Mouse (Mus musculus): Measurements from ENCODE around the gene March4. TPM values are rescaled to one million over a fixed set of nuclear protein-coding genes. Genes with fewer than 3 reads are reported as not detected.

March4 gene
- polyA plus RNA-seq, 1 experiment from 2014 or later, result 0.12 TPM

- 68% methylated on average over 3 of the region's 3 CpGs for WGBS
- Histone ChIP-seq H3K4me2 (replicated peaks; ENCODE audit: low read depth) (no peak overlapping the region), H3K4me3 (ENCODE audit: low read depth, low read length) (no peak overlapping the region)
Measured at GRCm38 (mm10) chr1:72490801-72491200, 45.9 kb downstream of the March4 start.

DNA sequence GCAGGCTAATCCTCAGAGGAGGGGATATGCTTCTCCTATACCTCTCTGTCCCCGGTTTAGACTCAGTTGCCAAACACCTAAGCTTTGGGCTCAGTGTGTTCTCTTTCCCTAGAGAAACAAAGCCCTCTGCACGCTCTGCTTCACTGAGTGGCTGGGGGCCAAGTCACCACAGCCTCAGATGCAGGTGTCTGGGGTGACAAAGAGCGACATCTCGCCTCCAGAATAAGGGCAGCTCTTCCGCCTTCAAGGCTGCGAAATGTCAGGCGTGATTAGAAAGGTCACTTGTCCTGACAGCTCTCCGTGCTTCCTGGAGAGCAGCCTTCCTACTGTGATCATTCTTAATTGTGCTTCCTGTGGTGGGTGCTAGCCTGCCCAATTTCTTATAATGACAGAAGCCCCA is 46.5 kb downstream of the March4 start:
- Histone ChIP-seq H3K27me3 (replicated peaks; ENCODE audit: control insufficient read depth, insufficient read depth, low read length) (no peaks in the 10 kb centered on the region), H3K9ac (ENCODE audit: low read depth, low read length) (no peak overlapping the region), H3K4me1 (replicated peaks; ENCODE audit: control insufficient read depth, insufficient read depth, low read length) (no peaks in the 10 kb centered on the region), H3K36me3 (ENCODE audit: control insufficient read depth, insufficient read depth) (no peaks in the 10 kb centered on the region), H3K4me3 (ENCODE audit: low read depth, low read length) (no peak overlapping the region), H3K27ac (ENCODE audit: low read depth, low read length) (no peak overlapping the region), H3K9me3 (ENCODE audit: control insufficient read depth) (no peaks in the 10 kb centered on the region), H3K4me2 (replicated peaks; ENCODE audit: low read depth) (no peak overlapping the region)
- ATAC-seq, result no peak
- 15% methylated on average over 8 of the region's 8 CpGs for WGBS
- TF ChIP-seq CTCF (IDR thresholded peaks at IDR 0.05; ENCODE audit: low read depth), result no peak

More at GRCm38 (mm10) chr1:72490801-72491200, 45.9 kb downstream of the March4 start:
- Histone ChIP-seq H3K27me3 (replicated peaks; ENCODE audit: control insufficient read depth, insufficient read depth, low read length) (no peaks in the 10 kb centered on the region), H3K9ac (ENCODE audit: low read depth, low read length) (no peak overlapping the region), H3K9me3 (ENCODE audit: control insufficient read depth) (no peaks in the 10 kb centered on the region), H3K36me3 (ENCODE audit: control insufficient read depth, insufficient read depth) (no peaks in the 10 kb centered on the region), H3K27ac (ENCODE audit: low read depth, low read length) (no peak overlapping the region), H3K4me1 (replicated peaks; ENCODE audit: control insufficient read depth, insufficient read depth, low read length) (no peaks in the 10 kb centered on the region)
- ATAC-seq, result no peak
- TF ChIP-seq CTCF (IDR thresholded peaks at IDR 0.05; ENCODE audit: low read depth), result no peak

- H3K9me3 ChIP-seq (ENCODE audit: control insufficient read depth), result no peaks in the 10 kb centered on the region
- no peaks in the 10 kb centered on the region for H3K4me1 ChIP-seq (replicated peaks; ENCODE audit: control insufficient read depth, insufficient read depth, low read length)
- no peak overlapping the region for H3K27ac ChIP-seq (ENCODE audit: low read depth, low read length)
- ATAC-seq, result no peak
- H3K9ac ChIP-seq (ENCODE audit: low read depth, low read length), result no peak overlapping the region
- no peak overlapping the region for H3K4me2 ChIP-seq (replicated peaks; ENCODE audit: low read depth)
- H3K4me3 ChIP-seq (ENCODE audit: low read depth, low read length), result no peak overlapping the region
- H3K36me3 ChIP-seq (ENCODE audit: control insufficient read depth, insufficient read depth), result no peaks in the 10 kb centered on the region
- H3K27me3 ChIP-seq (replicated peaks; ENCODE audit: control insufficient read depth, insufficient read depth, low read length), result no peaks in the 10 kb centered on the region
- TF ChIP-seq CTCF (IDR thresholded peaks at IDR 0.05; ENCODE audit: low read depth), result no peak
- WGBS, result 90% methylated on average over 2 of the region's 2 CpGs
Measured at GRCm38 (mm10) chr1:72476594-72476993, 60.1 kb downstream of the March4 start.

GRCm38 (mm10) chr1:72469075-72469474 is 67.7 kb downstream of the March4 start:
- no peak overlapping the region for H3K4me3 ChIP-seq (ENCODE audit: low read depth, low read length)
- H3K4me1 ChIP-seq (replicated peaks; ENCODE audit: control insufficient read depth, insufficient read depth, low read length), result no peaks in the 10 kb centered on the region
- no peak overlapping the region for H3K4me2 ChIP-seq (replicated peaks; ENCODE audit: low read depth)
- no peak overlapping the region for H3K9ac ChIP-seq (ENCODE audit: low read depth, low read length)
- no peaks in the 10 kb centered on the region for H3K9me3 ChIP-seq (ENCODE audit: control insufficient read depth)
- no peak for TF ChIP-seq CTCF (IDR thresholded peaks at IDR 0.05; ENCODE audit: low read depth)
- H3K27me3 ChIP-seq (replicated peaks; ENCODE audit: control insufficient read depth, insufficient read depth, low read length), result no peaks in the 10 kb centered on the region
- 86% methylated on average over 2 of the region's 2 CpGs for WGBS
- no peak overlapping the region for H3K27ac ChIP-seq (ENCODE audit: low read depth, low read length)
- no peaks in the 10 kb centered on the region for H3K36me3 ChIP-seq (ENCODE audit: control insufficient read depth, insufficient read depth)
- ATAC-seq, result no peak

DNA sequence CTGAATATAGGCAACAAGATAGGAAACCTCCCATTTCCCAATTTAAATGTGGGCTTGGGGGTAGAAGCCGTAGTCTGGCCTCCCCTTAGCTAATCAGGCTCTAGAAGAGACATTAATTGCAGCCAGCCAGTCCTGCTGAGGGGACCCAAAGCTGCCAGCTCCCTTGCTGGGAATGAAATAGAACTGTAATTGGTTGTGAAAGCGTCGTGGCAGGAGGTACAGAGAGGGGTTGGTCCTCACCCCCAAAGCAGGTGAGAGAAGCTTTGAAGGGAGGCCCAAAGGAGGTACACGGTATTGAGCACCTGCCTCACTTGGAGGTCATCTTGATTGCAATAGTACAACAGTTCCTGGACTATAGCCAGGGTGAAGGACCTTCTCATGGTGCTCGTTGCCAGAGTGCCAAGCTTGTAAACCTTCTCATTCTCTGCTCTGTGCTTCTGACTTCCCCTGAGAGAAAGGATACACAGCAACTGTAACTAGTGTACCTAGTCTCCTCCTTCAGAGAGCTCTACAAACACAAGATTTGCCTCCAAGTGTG is 68.2 kb downstream of the March4 start:
- no peak for TF ChIP-seq CTCF (IDR thresholded peaks at IDR 0.05; ENCODE audit: low read depth)
- Histone ChIP-seq H3K4me1 (replicated peaks; ENCODE audit: control insufficient read depth, insufficient read depth, low read length) (no peaks in the 10 kb centered on the region), H3K4me2 (replicated peaks; ENCODE audit: low read depth) (no peak overlapping the region), H3K9me3 (ENCODE audit: control insufficient read depth) (no peaks in the 10 kb centered on the region), H3K36me3 (ENCODE audit: control insufficient read depth, insufficient read depth) (no peaks in the 10 kb centered on the region), H3K27me3 (replicated peaks; ENCODE audit: control insufficient read depth, insufficient read depth, low read length) (no peaks in the 10 kb centered on the region), H3K27ac (ENCODE audit: low read depth, low read length) (no peak overlapping the region), H3K9ac (ENCODE audit: low read depth, low read length) (no peak overlapping the region), H3K4me3 (ENCODE audit: low read depth, low read length) (no peak overlapping the region)
- WGBS, result 51% methylated on average over 5 of the region's 5 CpGs
- ATAC-seq, result no peak

DNA sequence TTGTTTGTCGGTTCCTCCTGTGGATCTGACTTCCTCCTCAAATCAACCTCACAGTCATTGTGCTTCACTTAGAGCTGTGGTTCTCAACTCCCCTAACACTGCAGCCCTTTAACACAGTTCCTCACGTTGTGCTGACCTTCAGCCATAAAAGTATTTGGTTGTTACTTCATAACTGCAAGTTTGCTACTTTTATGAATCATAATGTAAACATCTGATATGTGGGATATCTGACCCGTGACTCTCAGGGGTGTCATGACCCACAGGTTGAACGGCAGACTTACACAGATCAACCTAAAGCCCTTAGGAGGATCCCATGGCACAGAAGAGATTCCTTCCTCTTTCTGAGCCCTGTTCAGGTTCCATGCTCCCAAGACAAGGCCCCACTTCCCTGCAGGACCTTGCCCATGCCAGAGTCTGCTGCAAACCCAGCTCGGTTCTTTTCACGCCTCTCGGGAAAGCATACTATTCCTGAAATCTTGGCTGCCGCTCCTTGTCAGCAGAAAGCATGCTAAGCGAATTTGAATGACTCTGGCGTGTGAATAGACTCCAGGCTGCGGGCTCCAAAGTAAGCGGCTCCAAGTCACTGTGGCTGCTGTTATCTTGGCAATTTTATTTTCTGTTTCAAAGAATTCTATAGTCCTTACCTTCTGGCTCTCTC is 71.7 kb downstream of the March4 start:
- H3K4me1 ChIP-seq (replicated peaks; ENCODE audit: control insufficient read depth, insufficient read depth, low read length), result no peaks in the 10 kb centered on the region
- H3K27me3 ChIP-seq (replicated peaks; ENCODE audit: control insufficient read depth, insufficient read depth, low read length), result no peaks in the 10 kb centered on the region
- no peak overlapping the region for H3K9ac ChIP-seq (ENCODE audit: low read depth, low read length)
- H3K36me3 ChIP-seq (ENCODE audit: control insufficient read depth, insufficient read depth), result no peaks in the 10 kb centered on the region
- no peak overlapping the region for H3K4me3 ChIP-seq (ENCODE audit: low read depth, low read length)
- H3K27ac ChIP-seq (ENCODE audit: low read depth, low read length), result no peak overlapping the region
- H3K9me3 ChIP-seq (ENCODE audit: control insufficient read depth), result no peaks in the 10 kb centered on the region
- WGBS, result 31% methylated on average over 12 of the region's 12 CpGs
- H3K4me2 ChIP-seq (replicated peaks; ENCODE audit: low read depth), result no peak overlapping the region; the same call in 1 of the 2 replicates
- no peak for TF ChIP-seq CTCF (IDR thresholded peaks at IDR 0.05; ENCODE audit: low read depth)
- no peak for ATAC-seq
